Mouse (Mus musculus) hindbrain, embryonic 10.5 days (tissue): ENCODE data around the gene Atp7a. TPM values are rescaled to one million over a fixed set of nuclear protein-coding genes. Genes with fewer than 3 reads are reported as not detected.

Source experiments
- DNase-seq: peaks from one replicate; pipeline ENCODE4 v3.0.0-alpha.2; 2017; ENCODE audit warnings: low spot score
- H3K27ac ChIP-seq: fragments of 300-500 bp; sonication (generic); 2 replicates; pipeline ENCODE4 v1.5.1; 2016; ENCODE audit warnings: mild to moderate bottlenecking, moderate library complexity
- H3K27me3 ChIP-seq: fragments of 300-500 bp; sonication (generic); 2 replicates; pipeline ENCODE4 v1.6.1; 2016; ENCODE audit warnings: mild to moderate bottlenecking; ENCODE audit not compliant: poor library complexity, insufficient read depth, severe bottlenecking
- H3K36me3 ChIP-seq: fragments of 300-500 bp; sonication (generic); 2 replicates; pipeline ENCODE4 v1.6.1; 2016; ENCODE audit warnings: mild to moderate bottlenecking, moderate library complexity
- H3K4me1 ChIP-seq: fragments of 300-500 bp; sonication (generic); replicated peaks from 2 replicates; pipeline ENCODE4 v1.6.1; 2016; ENCODE audit warnings: mild to moderate bottlenecking
- H3K4me3 ChIP-seq: fragments of 300-500 bp; sonication (generic); 2 replicates; pipeline ENCODE4 v1.5.1; 2016; ENCODE audit warnings: mild to moderate bottlenecking, moderate library complexity
- H3K9me3 ChIP-seq: fragments of 300-500 bp; sonication (generic); 2 replicates; pipeline ENCODE4 v1.6.1; 2016; ENCODE audit warnings: mild to moderate bottlenecking, moderate library complexity
- WGBS: fragments of 180-500 bp; shearing (Covaris S2); methylation state at CpG from one replicate; pipeline ENCODE4 v1.1.7; 2016; 5-methylcytosine and 5-hydroxymethylcytosine counted together
- polyA plus RNA-seq: library from polyadenylated mRNA; unstranded; fragments of >200 nt; fragmentation: Nextera tagmentation; extraction: Ambion mirVana; gene quantifications from 2 replicates; pipeline ENCODE4 v1.2.1, GENCODE M21; 2016

Gene Atp7a
- polyA plus RNA-seq, 1 experiment from 2014 or later = 21.6 TPM

DNA sequence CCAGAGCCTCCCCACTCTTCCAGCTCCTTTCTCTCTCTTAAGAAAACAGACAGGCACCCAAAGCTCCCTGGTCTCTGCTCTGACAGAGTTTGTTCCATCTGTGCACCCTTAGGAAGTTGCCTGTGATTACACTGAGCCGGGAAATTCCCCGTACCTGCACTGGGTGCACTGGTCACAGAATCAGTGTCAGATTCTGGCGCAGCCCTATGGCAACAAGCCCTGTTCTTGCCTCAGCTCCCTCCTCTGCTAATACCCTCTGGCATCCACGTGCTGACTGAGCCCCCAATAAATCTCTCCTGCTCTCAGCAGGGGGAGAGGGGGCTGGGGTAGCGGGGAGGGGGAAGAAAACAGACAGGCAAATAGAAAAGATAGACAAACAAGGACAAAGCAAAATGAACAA lies 65.9 kb downstream of the Atp7a start:
- H3K36me3 ChIP-seq = peaks cover 7% of the 10 kb centered on the region
- no peak for DNase-seq
- WGBS = 34% methylated on average over 5 of the region's 5 CpGs
- H3K9me3 ChIP-seq = no peaks in the 10 kb centered on the region
- H3K27me3 ChIP-seq = peaks cover 6% of the 10 kb centered on the region; the same call in 1 of the 2 replicates
- H3K27ac ChIP-seq = no peak overlapping the region
- H3K4me1 ChIP-seq = no peaks in the 10 kb centered on the region
- no peak overlapping the region for H3K4me3 ChIP-seq

DNA sequence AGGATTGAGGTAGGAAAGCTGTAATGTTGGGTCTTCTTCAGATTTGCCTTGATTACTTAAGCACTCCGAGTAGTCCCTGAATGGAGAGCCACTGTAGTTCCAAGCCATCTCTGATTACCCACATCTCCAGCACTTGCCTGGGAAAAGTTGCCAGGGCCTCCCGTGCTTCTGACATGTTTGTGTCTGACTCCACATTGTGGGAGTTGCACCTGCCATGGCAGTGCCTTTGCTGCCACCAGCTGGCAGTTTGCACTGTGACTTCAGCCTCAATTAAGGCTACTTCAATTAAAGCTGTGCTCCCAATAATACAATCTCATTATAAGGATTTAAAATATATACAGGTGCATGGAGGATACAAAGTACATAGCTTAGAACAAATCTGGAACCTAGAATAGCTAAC lies 78.4 kb downstream of the Atp7a start:
- Histone ChIP-seq H3K9me3 (no peaks in the 10 kb centered on the region), H3K4me3 (no peak overlapping the region), H3K27ac (no peak overlapping the region), H3K4me1 (no peaks in the 10 kb centered on the region), H3K27me3 (peaks cover 5% of the 10 kb centered on the region), H3K36me3 (peaks cover 28% of the 10 kb centered on the region)
- no peak for DNase-seq
- WGBS = 81% methylated on average over 2 of the region's 2 CpGs

DNA sequence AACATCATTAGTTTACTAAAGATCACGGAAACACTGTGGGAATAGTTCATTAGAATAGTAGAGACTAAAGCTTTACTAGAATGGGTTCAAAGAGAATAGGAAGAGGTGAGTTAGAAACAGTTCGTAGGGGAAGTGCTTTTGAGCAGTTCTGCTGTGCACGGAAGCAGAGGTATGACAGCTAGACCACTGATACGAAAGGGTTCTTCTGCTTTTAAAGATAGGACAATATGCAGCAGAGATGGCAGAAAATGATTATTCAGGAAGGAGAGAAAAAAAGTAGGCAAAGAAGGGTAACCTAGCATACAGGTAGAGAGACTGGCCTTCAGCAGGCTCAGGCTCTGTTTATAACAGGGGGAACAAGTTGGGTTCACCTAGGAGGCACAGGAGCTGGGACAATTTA lies 86.8 kb downstream of the Atp7a start:
- no peaks in the 10 kb centered on the region for H3K4me1 ChIP-seq
- H3K9me3 ChIP-seq = no peaks in the 10 kb centered on the region
- peaks cover 15% of the 10 kb centered on the region for H3K36me3 ChIP-seq
- H3K27ac ChIP-seq = no peak overlapping the region
- H3K4me3 ChIP-seq = no peak overlapping the region
- no peak for DNase-seq
- no peaks in the 10 kb centered on the region; the same call in 1 of the 2 replicates for H3K27me3 ChIP-seq
- WGBS = 94% methylated on average over 4 of the region's 4 CpGs

DNA sequence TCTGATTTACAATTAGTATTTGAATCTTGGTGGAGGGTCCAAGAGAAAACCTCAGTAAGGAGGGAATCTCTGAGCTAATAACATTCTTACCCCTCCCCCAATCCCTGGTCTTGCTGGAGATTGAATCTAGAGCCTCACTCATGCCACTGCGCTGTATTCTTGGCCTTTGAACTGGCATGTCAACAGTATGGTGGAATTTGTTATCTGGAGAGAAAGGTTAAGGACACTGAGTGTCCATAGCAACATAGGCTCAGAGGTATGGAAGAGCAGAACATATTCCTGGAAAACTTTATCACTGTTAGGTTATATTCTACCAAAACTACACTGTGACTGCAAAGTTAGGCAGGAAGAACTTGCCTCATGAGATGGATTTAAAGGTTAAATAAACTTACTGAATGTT lies 87.6 kb downstream of the Atp7a start:
- H3K9me3 ChIP-seq = no peaks in the 10 kb centered on the region
- H3K27ac ChIP-seq = no peak overlapping the region
- no peaks in the 10 kb centered on the region for H3K4me1 ChIP-seq
- no peak for DNase-seq
- 84% methylated on average over 1 of the region's 1 CpGs for WGBS
- H3K27me3 ChIP-seq = no peaks in the 10 kb centered on the region
- H3K36me3 ChIP-seq = peaks cover 18% of the 10 kb centered on the region
- H3K4me3 ChIP-seq = no peak overlapping the region

DNA sequence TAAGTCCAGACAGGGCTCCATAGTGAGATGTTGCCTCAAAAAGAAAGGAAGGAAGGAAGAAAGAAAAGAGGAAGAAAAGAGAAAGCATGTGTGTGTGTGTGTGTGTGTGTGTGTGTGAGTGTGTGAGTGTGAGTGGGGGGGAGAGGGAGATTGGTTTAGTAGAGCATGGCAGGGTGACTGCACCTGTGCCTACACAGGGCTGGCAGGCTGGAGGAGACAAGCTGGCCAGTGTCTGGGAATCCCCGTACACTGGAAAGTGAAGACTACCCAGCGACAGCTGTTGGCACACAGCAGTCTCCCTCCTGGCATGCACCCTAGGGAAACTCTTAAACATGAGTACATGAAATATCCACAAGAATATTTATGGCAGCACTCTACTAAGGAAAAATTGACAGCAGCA lies 95.7 kb downstream of the Atp7a start:
- Histone ChIP-seq H3K27ac (no peak overlapping the region), H3K4me1 (no peaks in the 10 kb centered on the region), H3K4me3 (no peak overlapping the region), H3K27me3 (peaks cover 1% of the 10 kb centered on the region; the same call in 1 of the 2 replicates), H3K9me3 (no peaks in the 10 kb centered on the region), H3K36me3 (peaks cover 20% of the 10 kb centered on the region)
- no peak for DNase-seq
- 93% methylated on average over 2 of the region's 2 CpGs for WGBS

DNA sequence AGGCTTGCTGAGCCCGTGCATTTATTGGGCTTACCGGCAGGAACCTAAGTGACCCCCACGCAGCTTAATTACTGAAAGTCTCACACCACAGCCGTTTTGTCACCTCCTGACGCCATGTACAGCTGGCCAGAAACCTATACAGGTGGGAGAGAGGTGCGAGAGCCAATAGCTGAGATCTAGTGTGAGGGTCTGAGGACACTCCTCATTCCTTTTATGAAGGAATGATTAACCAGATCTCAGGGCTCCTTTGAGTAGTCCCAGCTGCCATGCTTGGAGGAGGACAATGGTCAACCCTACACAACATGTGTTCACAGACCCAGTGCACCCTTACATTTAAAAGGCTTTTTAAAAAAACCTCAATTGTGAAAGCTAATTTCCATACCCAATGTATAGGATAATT lies 101.2 kb downstream of the Atp7a start:
- Histone ChIP-seq H3K4me3 (no peak overlapping the region), H3K27ac (no peak overlapping the region), H3K27me3 (peaks cover 7% of the 10 kb centered on the region; the same call in 1 of the 2 replicates), H3K36me3 (peaks cover 12% of the 10 kb centered on the region), H3K4me1 (no peaks in the 10 kb centered on the region), H3K9me3 (no peaks in the 10 kb centered on the region)
- 90% methylated on average over 6 of the region's 6 CpGs for WGBS
- no peak for DNase-seq

DNA sequence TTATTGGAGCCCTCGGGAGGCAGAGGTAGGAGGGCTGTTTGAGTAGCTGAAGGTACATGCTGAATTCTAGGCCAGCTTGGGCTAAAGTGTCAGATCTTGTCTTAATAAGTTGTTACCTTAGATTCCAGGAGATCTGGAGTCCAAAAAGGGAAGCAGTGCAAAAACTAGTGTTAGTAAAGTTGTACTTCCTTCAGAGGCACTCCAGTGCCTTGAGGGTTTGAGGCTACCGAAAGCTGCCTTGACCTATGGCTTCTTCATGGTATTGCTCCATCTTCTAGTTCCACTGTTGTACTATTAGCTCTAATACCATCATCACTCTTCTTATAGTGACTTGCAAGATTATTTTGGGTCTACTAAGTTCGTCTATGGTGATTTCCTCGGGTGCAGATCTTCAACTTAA lies 102.8 kb downstream of the Atp7a start:
- WGBS = 93% methylated on average over 4 of the region's 4 CpGs
- H3K4me1 ChIP-seq = no peaks in the 10 kb centered on the region
- H3K27me3 ChIP-seq = peaks cover 7% of the 10 kb centered on the region; the same call in 1 of the 2 replicates
- no peak overlapping the region for H3K27ac ChIP-seq
- no peaks in the 10 kb centered on the region for H3K9me3 ChIP-seq
- H3K4me3 ChIP-seq = no peak overlapping the region
- H3K36me3 ChIP-seq = peaks cover 7% of the 10 kb centered on the region
- DNase-seq = no peak

DNA sequence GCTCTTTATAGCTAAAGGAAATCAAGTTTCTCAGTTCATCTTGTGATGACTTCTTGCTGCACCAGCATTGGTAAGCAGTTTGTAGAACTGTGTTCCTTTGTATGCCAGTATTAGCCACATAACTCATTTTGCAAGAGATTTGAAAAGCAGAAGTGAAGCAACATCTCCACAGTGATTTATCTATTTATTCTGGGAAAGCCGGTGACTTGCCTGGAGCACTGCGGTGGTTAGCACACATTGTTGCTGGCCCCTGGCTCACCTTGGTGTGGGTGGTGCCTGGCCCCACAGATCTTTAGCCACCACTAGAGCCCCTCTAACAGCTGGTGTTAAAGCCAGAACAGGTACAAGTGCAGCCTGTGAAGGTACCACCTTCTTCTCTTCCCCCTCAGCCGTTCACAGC lies 107.8 kb downstream of the Atp7a start:
- no peak overlapping the region for H3K4me3 ChIP-seq
- no peaks in the 10 kb centered on the region for H3K4me1 ChIP-seq
- no peaks in the 10 kb centered on the region for H3K36me3 ChIP-seq
- H3K27me3 ChIP-seq = peaks cover 4% of the 10 kb centered on the region; the same call in 1 of the 2 replicates
- no peak for DNase-seq
- no peak overlapping the region for H3K27ac ChIP-seq
- no peaks in the 10 kb centered on the region for H3K9me3 ChIP-seq
- 92% methylated on average over 3 of the region's 3 CpGs for WGBS

DNA sequence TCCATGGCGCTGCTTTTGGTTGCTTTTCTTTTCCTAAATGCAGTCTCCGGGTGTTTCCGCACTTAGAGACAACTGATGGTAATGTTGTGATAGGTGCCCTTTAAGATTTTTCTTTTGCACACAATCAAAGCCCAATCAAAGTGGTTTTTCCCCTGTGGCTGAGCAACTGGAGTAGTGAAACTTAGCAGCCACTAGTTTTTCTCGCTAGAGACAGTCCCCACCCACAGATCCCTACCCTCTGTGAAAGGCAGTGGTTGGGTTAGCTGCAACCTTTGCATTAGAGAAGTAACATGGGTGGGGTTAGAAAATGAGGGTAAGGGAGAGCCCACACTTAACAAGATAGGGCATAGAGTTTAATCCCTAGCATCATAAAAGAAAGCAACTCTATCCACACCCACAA lies 108.4 kb downstream of the Atp7a start:
- 84% methylated on average over 4 of the region's 4 CpGs for WGBS
- H3K4me1 ChIP-seq = no peaks in the 10 kb centered on the region
- DNase-seq = no peak
- H3K36me3 ChIP-seq = no peaks in the 10 kb centered on the region
- H3K27ac ChIP-seq = no peak overlapping the region
- H3K27me3 ChIP-seq = peaks cover 4% of the 10 kb centered on the region; the same call in 1 of the 2 replicates
- H3K9me3 ChIP-seq = no peaks in the 10 kb centered on the region
- H3K4me3 ChIP-seq = no peak overlapping the region

DNA sequence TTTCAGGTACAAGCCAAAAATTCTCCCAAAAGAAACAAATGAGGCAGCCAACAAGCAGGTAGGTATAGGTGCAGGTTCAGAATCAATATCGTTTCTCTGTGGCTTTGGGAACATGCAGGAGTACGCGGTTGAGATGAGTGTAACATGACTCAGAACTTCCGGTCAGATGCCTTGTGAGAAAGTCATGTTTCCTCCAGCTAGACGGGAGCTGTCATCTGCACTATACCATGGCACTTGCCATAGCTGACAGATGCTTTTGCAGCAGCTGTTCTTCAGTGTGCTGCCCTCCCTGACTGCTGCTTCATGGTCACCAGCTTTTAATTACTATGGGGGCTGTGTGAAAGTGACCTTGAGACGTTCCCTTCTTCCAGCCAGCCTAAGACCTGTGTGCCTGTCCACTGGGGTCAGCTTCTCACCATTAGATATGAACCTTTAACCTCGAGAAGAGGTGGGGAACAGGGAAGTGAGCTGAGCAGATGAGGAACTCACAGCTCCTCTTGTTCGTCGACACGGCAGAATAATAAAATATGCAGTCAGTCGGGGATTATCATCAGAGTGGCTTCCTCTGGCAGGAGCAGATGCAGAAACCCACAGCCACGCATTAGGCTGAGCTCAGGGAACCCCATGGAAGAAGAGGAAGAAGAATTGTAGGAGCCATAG lies 109.0 kb downstream of the Atp7a start:
- DNase-seq = no peak
- WGBS = 79% methylated on average over 12 of the region's 12 CpGs

DNA sequence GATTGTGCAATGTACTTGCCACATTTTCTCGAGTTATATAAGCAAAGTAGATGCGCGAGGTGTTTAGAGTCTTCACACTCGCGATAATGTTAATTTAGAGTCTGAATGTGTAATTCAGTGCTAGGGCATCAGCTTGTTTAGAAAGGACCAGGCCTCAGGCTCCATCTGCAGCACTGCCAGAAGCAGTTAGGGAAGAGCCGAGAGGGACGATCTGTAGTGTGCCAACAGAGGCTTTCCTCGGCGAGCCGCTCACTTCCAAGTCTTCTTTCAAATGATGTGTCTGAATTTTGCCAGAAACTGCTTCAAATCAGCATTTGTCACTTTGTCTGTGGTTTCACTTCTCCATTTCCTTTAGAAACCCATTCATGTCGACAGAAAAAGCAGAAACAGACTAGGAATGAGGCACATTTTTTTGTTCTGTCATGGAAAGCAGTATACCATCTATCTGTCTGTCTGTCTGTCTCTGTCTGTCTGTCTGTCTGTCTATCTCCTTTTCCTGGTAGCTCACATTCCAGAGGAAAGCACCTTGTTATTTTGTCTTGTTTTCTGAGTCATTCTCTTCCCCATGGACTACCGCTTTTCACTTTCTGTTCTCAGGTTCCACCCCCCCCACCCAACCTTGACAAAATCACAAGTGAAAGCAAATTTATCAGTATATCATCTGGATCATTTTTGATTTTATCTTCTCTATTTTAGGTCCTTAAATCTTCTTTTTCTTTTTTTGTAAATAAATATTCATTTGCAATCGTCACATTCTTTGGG lies 112.4 kb downstream of the Atp7a start:
- WGBS = 87% methylated on average over 13 of the region's 13 CpGs
- Histone ChIP-seq H3K9me3 (no peaks in the 10 kb centered on the region), H3K4me3 (no peak overlapping the region), H3K27me3 (peaks cover 4% of the 10 kb centered on the region; the same call in 1 of the 2 replicates), H3K27ac (no peak overlapping the region), H3K4me1 (no peaks in the 10 kb centered on the region), H3K36me3 (no peaks in the 10 kb centered on the region)
- DNase-seq = no peak

More for the DNA sequence above, 109.0 kb downstream of the Atp7a start:
- Histone ChIP-seq H3K36me3 (no peaks in the 10 kb centered on the region), H3K9me3 (no peaks in the 10 kb centered on the region), H3K27me3 (peaks cover 4% of the 10 kb centered on the region; the same call in 1 of the 2 replicates), H3K4me3 (no peak overlapping the region), H3K4me1 (no peaks in the 10 kb centered on the region), H3K27ac (no peak overlapping the region)

DNA sequence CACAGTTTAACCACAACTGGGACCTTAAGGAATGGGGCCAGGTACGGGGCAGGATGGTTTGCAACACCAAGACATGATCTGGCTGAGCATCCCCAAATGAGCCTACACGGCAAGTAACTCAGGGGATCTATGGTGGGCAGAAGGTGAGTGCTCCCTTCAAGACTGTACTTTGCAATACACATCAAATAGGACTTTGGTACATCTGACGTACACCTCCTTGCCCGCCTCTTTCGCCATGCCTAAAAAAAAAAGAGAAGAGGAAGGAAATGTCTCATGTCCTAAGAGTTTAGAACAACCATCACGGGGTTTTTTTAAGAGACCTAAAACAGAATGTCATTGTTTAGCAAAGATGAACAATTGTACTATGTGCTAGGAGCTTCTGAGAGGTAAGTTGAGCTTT lies 115.9 kb downstream of the Atp7a start, which contains the start of gene Tlr13:
Tlr13 (plus strand) TSS at position 269 of the 400 bp plus-strand sequence.
- no peak for DNase-seq
- Histone ChIP-seq H3K9me3 (no peaks in the 10 kb centered on the region), H3K36me3 (no peaks in the 10 kb centered on the region), H3K4me1 (no peaks in the 10 kb centered on the region), H3K27me3 (no peaks in the 10 kb centered on the region), H3K27ac (no peak within 1 kb of the TSS), H3K4me3 (no peak within 1 kb of the TSS)
- WGBS = 88% methylated on average over 6 of the region's 6 CpGs

DNA sequence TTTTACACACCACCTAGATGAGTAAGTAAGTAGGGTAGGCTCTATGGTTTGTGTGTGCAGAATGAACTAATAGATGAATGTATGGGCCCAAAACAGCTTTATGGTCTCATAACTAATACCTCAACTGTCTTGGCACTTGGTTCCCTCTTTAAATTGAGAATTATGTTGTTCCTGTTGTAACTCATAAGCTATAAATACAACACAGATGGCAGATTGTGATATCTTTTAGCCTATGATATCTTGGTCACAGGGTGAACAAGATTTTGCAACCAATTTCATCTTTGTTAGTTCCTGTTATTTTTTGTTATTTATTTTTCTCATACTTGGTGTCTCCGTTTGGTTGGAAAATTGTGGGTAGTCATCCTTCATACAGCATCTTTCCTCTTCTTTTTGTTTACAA lies 121.1 kb downstream of the Atp7a start:
- peaks cover 12% of the 10 kb centered on the region; the same call in 1 of the 2 replicates for H3K27me3 ChIP-seq
- WGBS = 81% methylated on average over 1 of the region's 1 CpGs
- no peak for DNase-seq
- no peaks in the 10 kb centered on the region for H3K4me1 ChIP-seq
- H3K27ac ChIP-seq = no peak overlapping the region
- H3K36me3 ChIP-seq = no peaks in the 10 kb centered on the region
- no peak overlapping the region for H3K4me3 ChIP-seq
- no peaks in the 10 kb centered on the region for H3K9me3 ChIP-seq
